Mouse (Mus musculus) midbrain, embryonic 10.5 days (tissue): ENCODE measurements around the gene Pea15a. TPM values are rescaled to one million over a fixed set of nuclear protein-coding genes. Genes with fewer than 3 reads are reported as not detected.
A peak's percentile ranks its signal among the peaks of the same experiment; 100 is the strongest.
"Not testable (repeated sequence)": the region's sequence is repeated elsewhere in the genome, so short reads cannot be mapped to it uniquely, and the experiment has no call there.

ENCODE experiments used
- DNase-seq: peaks from one replicate; pipeline ENCODE4 v3.0.0-alpha.2; 2017; ENCODE audit warnings: low spot score
- H3K27ac ChIP-seq: fragments of 300-500 bp; sonication (generic); replicated peaks from 2 replicates; pipeline ENCODE4 v1.5.1; 2016; ENCODE audit warnings: mild to moderate bottlenecking
- H3K27me3 ChIP-seq: fragments of 300-500 bp; sonication (generic); 2 replicates; pipeline ENCODE4 v1.6.1; 2016; ENCODE audit warnings: low read depth, mild to moderate bottlenecking; ENCODE audit not compliant: poor library complexity, severe bottlenecking
- H3K36me3 ChIP-seq: fragments of 300-500 bp; sonication (generic); 2 replicates; pipeline ENCODE4 v1.6.1; 2016; ENCODE audit warnings: mild to moderate bottlenecking, moderate library complexity
- H3K4me1 ChIP-seq: fragments of 300-500 bp; sonication (generic); 2 replicates; pipeline ENCODE4 v1.6.1; 2016
- H3K4me3 ChIP-seq: fragments of 300-500 bp; sonication (generic); 2 replicates; pipeline ENCODE4 v1.5.1; 2016; ENCODE audit warnings: mild to moderate bottlenecking, moderate library complexity
- H3K9me3 ChIP-seq: fragments of 300-500 bp; sonication (generic); replicated peaks from 2 replicates; pipeline ENCODE4 v1.6.1; 2016; ENCODE audit warnings: mild to moderate bottlenecking
- WGBS: fragments of 180-500 bp; shearing (Covaris S2); methylation state at CpG from one replicate; pipeline ENCODE4 v1.1.7; 2016; 5-methylcytosine and 5-hydroxymethylcytosine counted together
- polyA plus RNA-seq: library from polyadenylated mRNA; unstranded; fragments of >200 nt; fragmentation: Nextera tagmentation; extraction: Ambion mirVana; gene quantifications from 2 replicates; pipeline ENCODE4 v1.2.1, GENCODE M21; 2016

Gene Pea15a
- 340 and 410 TPM in 2 replicates for polyA plus RNA-seq

GRCm38 (mm10) chr1:172206141-172206917 lies at the start of gene Pea15a:
TSS of gene Pea15a (minus strand) at chr1:172206804.
- Histone ChIP-seq H3K36me3 (peaks cover 6% of the 10 kb centered on the region; the same call in 1 of the 2 replicates), H3K4me1 (peaks cover 64% of the 10 kb centered on the region), H3K9me3 (no peaks in the 10 kb centered on the region), H3K4me3 (peak within 1 kb of the TSS; percentile 85), H3K27ac (peak within 1 kb of the TSS; percentile 96), H3K27me3 (no peaks in the 10 kb centered on the region)
- DNase-seq: peak; percentile 91
- under 1% methylated on average over 40 of the region's 40 CpGs for WGBS

- WGBS: 51% methylated on average over 2 of the region's 2 CpGs
- no peak overlapping the region for H3K4me3 ChIP-seq
- peaks cover 37% of the 10 kb centered on the region for H3K27me3 ChIP-seq
- peaks cover 26% of the 10 kb centered on the region for H3K4me1 ChIP-seq
- DNase-seq: no peak
- H3K36me3 ChIP-seq: no peaks in the 10 kb centered on the region
- 0 out of 2 replicates have a peak overlapping the region, but pooled peaks have one; percentile 30 for H3K27ac ChIP-seq
- no peaks in the 10 kb centered on the region for H3K9me3 ChIP-seq
Observed at GRCm38 (mm10) chr1:172247679-172248078, 41.1 kb upstream of the Pea15a start.

DNA sequence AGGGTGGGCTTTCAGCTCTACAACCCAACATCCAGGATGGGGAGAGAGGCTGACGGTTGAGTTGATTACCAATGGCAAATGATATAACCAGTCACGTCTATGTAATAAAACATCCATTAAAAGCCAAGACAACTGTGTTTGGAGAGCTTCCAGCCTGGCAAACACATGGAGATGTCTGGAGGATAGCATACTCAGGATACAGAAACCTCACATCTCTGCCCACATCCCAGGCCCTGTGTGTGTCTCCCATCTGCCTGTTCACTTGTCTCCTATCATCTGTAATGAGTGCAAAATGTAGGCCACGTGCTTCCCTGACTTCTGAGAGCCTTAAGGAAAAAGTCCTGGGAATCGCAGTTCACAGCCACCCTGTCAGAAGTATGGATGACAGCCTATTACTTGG lies 40.6 kb upstream of the Pea15a start:
- 0 out of 2 replicates have a peak overlapping the region, but pooled peaks have one; percentile 30 for H3K27ac ChIP-seq
- H3K4me3 ChIP-seq: no peak overlapping the region
- H3K27me3 ChIP-seq: peaks cover 37% of the 10 kb centered on the region
- no peaks in the 10 kb centered on the region for H3K9me3 ChIP-seq
- no peaks in the 10 kb centered on the region for H3K36me3 ChIP-seq
- peaks cover 30% of the 10 kb centered on the region for H3K4me1 ChIP-seq
- no peak for DNase-seq
- WGBS: 80% methylated on average over 4 of the region's 4 CpGs

- 37% methylated on average over 23 of the region's 23 CpGs for WGBS
- not testable (repeated sequence) for H3K36me3 ChIP-seq, DNase-seq, H3K4me3 ChIP-seq, H3K9me3 ChIP-seq, H3K27ac ChIP-seq
- peaks cover 50% of the 10 kb centered on the region for H3K4me1 ChIP-seq
- peaks cover 37% of the 10 kb centered on the region for H3K27me3 ChIP-seq
Observed at GRCm38 (mm10) chr1:172244645-172245044, 38.0 kb upstream of the Pea15a start.

DNA sequence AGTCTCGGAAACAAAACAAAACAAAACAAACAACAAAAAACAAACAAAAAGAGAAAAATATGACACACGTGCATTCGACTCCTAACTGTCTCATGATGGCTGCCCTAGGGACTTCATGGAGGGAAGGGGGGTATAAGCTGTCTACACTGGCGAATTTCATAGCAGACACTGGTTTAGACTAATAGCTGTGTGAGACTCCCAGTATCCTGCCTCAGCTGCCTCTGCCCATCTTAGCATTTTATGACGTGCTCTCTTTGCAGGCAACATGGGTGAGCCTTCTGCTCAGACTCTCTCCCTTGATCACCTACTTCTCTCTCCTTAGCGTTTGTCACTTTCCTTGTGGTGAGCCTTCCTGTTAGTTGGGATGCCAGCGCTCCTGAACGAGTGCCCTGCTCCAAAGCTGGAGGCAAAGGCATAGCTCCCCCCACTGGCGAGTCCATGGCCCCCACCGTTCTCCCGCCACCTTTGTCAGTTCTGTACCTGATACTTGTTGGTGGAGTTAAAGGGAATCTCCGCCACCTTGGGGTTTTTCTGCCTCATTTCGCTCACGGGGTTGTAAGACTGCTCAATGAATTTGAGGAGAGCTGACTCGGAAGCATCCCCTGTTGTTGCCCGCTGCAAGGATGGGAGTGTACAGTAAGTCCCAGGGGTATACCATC lies 37.1 kb upstream of the Pea15a start:
- H3K27ac ChIP-seq: no peak overlapping the region
- peaks cover 37% of the 10 kb centered on the region for H3K27me3 ChIP-seq
- 28% methylated on average over 16 of the region's 16 CpGs for WGBS
- peaks cover 50% of the 10 kb centered on the region for H3K4me1 ChIP-seq
- H3K36me3 ChIP-seq: no peaks in the 10 kb centered on the region
- no peaks in the 10 kb centered on the region for H3K9me3 ChIP-seq
- peak; percentile 31 for DNase-seq
- no peak overlapping the region; the same call in 1 of the 2 replicates for H3K4me3 ChIP-seq

GRCm38 (mm10) chr1:172242401-172242800 lies 35.8 kb upstream of the Pea15a start:
- H3K4me1 ChIP-seq: peaks cover 46% of the 10 kb centered on the region
- 35% methylated on average over 2 of the region's 2 CpGs for WGBS
- H3K4me3 ChIP-seq: no peak overlapping the region
- no peaks in the 10 kb centered on the region for H3K9me3 ChIP-seq
- no peaks in the 10 kb centered on the region for H3K36me3 ChIP-seq
- peaks cover 37% of the 10 kb centered on the region for H3K27me3 ChIP-seq
- no peak for DNase-seq
- H3K27ac ChIP-seq: peak overlapping the region; percentile 38; the same call in 1 of the 2 replicates

- Histone ChIP-seq H3K36me3 (no peaks in the 10 kb centered on the region), H3K9me3 (no peaks in the 10 kb centered on the region), H3K4me1 (peaks cover 45% of the 10 kb centered on the region), H3K4me3 (no peak overlapping the region), H3K27me3 (peaks cover 30% of the 10 kb centered on the region), H3K27ac (peak overlapping the region; percentile 53)
- WGBS: 40% methylated on average over 6 of the region's 6 CpGs
- no peak for DNase-seq
Observed at GRCm38 (mm10) chr1:172240945-172241708, 34.5 kb upstream of the Pea15a start.

GRCm38 (mm10) chr1:172229215-172229614 lies 22.6 kb upstream of the Pea15a start:
- WGBS: 74% methylated on average over 1 of the region's 1 CpGs
- Histone ChIP-seq H3K4me3 (no peak overlapping the region), H3K9me3 (no peaks in the 10 kb centered on the region)

GRCm38 (mm10) chr1:172228209-172228608 lies 21.6 kb upstream of the Pea15a start:
- Histone ChIP-seq H3K9me3 (no peaks in the 10 kb centered on the region), H3K36me3 (no peaks in the 10 kb centered on the region), H3K27ac (no peak overlapping the region), H3K4me3 (no peak overlapping the region), H3K27me3 (no peaks in the 10 kb centered on the region), H3K4me1 (no peaks in the 10 kb centered on the region)
- no peak for DNase-seq
- 98% methylated on average over 2 of the region's 2 CpGs for WGBS

More at GRCm38 (mm10) chr1:172229215-172229614, 22.6 kb upstream of the Pea15a start:
- no peak for DNase-seq
- Histone ChIP-seq H3K27ac (no peak overlapping the region), H3K4me1 (no peaks in the 10 kb centered on the region), H3K36me3 (no peaks in the 10 kb centered on the region), H3K27me3 (no peaks in the 10 kb centered on the region)

DNA sequence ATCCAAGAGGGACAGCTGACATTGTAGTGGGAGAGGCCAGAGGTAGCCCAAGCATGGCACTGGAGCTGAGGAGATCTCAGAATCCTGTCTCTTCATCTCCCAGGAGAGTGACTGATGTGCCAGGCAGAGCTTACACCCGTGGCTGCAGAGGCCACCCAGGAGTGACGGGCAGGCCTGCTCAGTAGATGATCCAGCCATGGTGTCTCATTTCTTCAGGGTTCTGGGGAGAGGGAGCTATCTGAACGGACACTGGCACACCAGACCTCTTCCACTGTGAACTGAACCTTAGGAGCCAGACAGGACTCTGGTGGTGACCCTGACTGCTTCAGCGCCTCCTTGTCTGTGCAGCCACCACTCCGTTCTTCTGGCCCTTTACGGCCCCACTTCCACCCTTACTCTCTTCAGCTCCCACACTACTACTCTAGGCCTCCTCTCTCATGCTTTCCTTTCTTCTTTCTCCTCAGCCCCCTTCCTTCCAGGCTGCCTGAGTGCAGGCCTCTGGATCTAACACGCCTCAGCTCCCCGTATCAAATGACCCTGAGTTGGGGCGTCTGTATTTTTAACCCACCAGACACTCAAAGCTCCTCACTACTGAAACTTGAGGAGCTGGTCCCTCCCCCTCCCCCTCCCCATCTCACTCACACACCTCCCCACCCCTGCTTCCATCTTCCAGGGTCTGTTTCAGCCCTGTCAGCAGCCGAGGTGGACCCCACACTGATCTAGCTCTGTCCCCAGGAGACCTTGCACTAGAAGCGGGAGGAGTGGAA lies 14.9 kb upstream of the Pea15a start:
- peak overlapping the region; percentile 74 for H3K27ac ChIP-seq

GRCm38 (mm10) chr1:172220414-172220813 lies 13.8 kb upstream of the Pea15a start:
- Histone ChIP-seq H3K4me3 (no peak overlapping the region), H3K27me3 (no peaks in the 10 kb centered on the region; the same call in 1 of the 2 replicates), H3K9me3 (no peaks in the 10 kb centered on the region), H3K4me1 (peaks cover 60% of the 10 kb centered on the region), H3K27ac (no peak overlapping the region), H3K36me3 (no peaks in the 10 kb centered on the region)
- DNase-seq: no peak
- WGBS: 68% methylated on average over 10 of the region's 10 CpGs

More for the DNA sequence above, 14.9 kb upstream of the Pea15a start:
- 45% methylated on average over 11 of the region's 11 CpGs for WGBS
- Histone ChIP-seq H3K36me3 (no peaks in the 10 kb centered on the region), H3K27me3 (no peaks in the 10 kb centered on the region; the same call in 1 of the 2 replicates), H3K4me1 (peaks cover 59% of the 10 kb centered on the region), H3K9me3 (no peaks in the 10 kb centered on the region), H3K4me3 (no peak overlapping the region)
- DNase-seq: peak; percentile 29
